18 mouse cellular contexts compared by ENCODE assay signal in genomic region chr14:104464841-104465240, GRCm38 (mm10). TPM values are rescaled to one million over a fixed set of nuclear protein-coding genes. Genes with fewer than 3 reads are reported as not detected.
DNase-seq lines count a peak whose midpoint lies in the region; ATAC-seq and TF ChIP-seq lines count a peak whose summit lies in the region.
"Had no signal": no experiment of that assay in that cellular context is flagged by ENCODE, and none has a peak within 500 bp of the region (broad histone marks: within the 10 kb centered on the region; RNA-seq: fewer than 3 reads in every experiment).

No protein-coding gene starts in this region.

- H3K9ac ChIP-seq in limb, embryonic 11.5 days (ENCODE audit: low read length) = no peak overlapping the region
- H3K9ac ChIP-seq in forebrain, postnatal 0 days = no peak overlapping the region
- H3K9ac ChIP-seq: limb, embryonic 12.5 days; liver, embryonic 14.5 days had no signal

- ATAC-seq in limb, embryonic 11.5 days (ENCODE audit: insufficient number of reproducible peaks, low FRiP score, low TSS enrichment, low read depth) = no peak
- no peak for ATAC-seq in megakaryocyte progenitor cell, adult 5-6 weeks (replicated peaks; ENCODE audit: poor library complexity)
- no peak for ATAC-seq in forebrain, postnatal 0 days

- H3K4me1 ChIP-seq in limb, embryonic 11.5 days (ENCODE audit: control insufficient read depth, insufficient read depth, low read length) = peaks cover 4% of the 10 kb centered on the region
- no peaks in the 10 kb centered on the region for H3K4me1 ChIP-seq in forebrain, postnatal 0 days (ENCODE audit: insufficient read depth)

- no peaks in the 10 kb centered on the region for H3K36me3 ChIP-seq in limb, embryonic 11.5 days (ENCODE audit: control insufficient read depth, insufficient read depth, low read length)
- no peaks in the 10 kb centered on the region for H3K36me3 ChIP-seq in forebrain, postnatal 0 days (ENCODE audit: insufficient read depth)
- H3K36me3 ChIP-seq: limb, embryonic 12.5 days had no signal

- DNase-seq in retina, postnatal 1 day = peak; percentile 21
- no peak for DNase-seq in retina, embryonic 14.5 days (ENCODE audit: low spot score)
- DNase-seq in limb, embryonic 11.5 days (ENCODE audit: low spot score) = peak; percentile 32
- DNase-seq in neural tube, embryonic 10.5 days (ENCODE audit: extremely low spot score, low spot score) = peak; percentile 24
- DNase-seq in left cerebral cortex, postnatal 36 days (ENCODE audit: low spot score in 2 of 2) = no peak
- DNase-seq in forebrain, postnatal 0 days = no peak
- DNase-seq: adrenal gland, adult 8-10 months; cerebellum, adult 9-10 months; kidney, adult 9 months; layer of hippocampus, postnatal 36 days; lung, postnatal 10 days; right cerebral cortex, adult 18-20 months; thymus, postnatal 36 days had no signal

- H3K27ac ChIP-seq in limb, embryonic 11.5 days (replicated peaks; ENCODE audit: low read depth, low read length) = no peak overlapping the region
- H3K27ac ChIP-seq in forebrain, postnatal 0 days (ENCODE audit: low read depth, low read length) = no peak overlapping the region
- H3K27ac ChIP-seq: limb, embryonic 12.5 days; liver, embryonic 14.5 days had no signal

- H3K4me3 ChIP-seq in limb, embryonic 11.5 days (ENCODE audit: low read depth, low read length) = no peak overlapping the region
- H3K4me3 ChIP-seq in forebrain, postnatal 0 days (ENCODE audit: low read depth, low read length) = no peak overlapping the region

- no peak overlapping the region for H3K4me2 ChIP-seq in limb, embryonic 11.5 days (ENCODE audit: low read depth, severe bottlenecking)
- no peak overlapping the region for H3K4me2 ChIP-seq in forebrain, postnatal 0 days (ENCODE audit: low read depth)

- no peaks in the 10 kb centered on the region for H3K9me3 ChIP-seq in limb, embryonic 11.5 days (ENCODE audit: control insufficient read depth, low read length)
- H3K9me3 ChIP-seq in forebrain, postnatal 0 days (ENCODE audit: low read length) = no peaks in the 10 kb centered on the region
- H3K9me3 ChIP-seq: limb, embryonic 12.5 days had no signal

- intact Hi-C loops in left cerebral cortex, postnatal 36 days (cut with DNase I) = loop anchor here (5.0 kb wide), 1 partner anchor 347 kb away; no protein-coding TSS in a partner anchor

- WGBS in limb, embryonic 11.5 days = under 1% methylated on average over 5 of the region's 5 CpGs
- WGBS in forebrain, postnatal 0 days = 5% methylated on average over 5 of the region's 5 CpGs

- H3K27me3 ChIP-seq in limb, embryonic 11.5 days (ENCODE audit: control insufficient read depth, insufficient read depth, low read length) = peaks cover 78% of the 10 kb centered on the region
- peaks cover 79% of the 10 kb centered on the region for H3K27me3 ChIP-seq in forebrain, postnatal 0 days (ENCODE audit: insufficient read depth, low read length)

- no peak for TF ChIP-seq CTCF in forebrain, postnatal 0 days (IDR thresholded peaks at IDR 0.05; ENCODE audit: low read depth)

RNA-seq across cellular contexts. Expression of gene Pou4f1, which starts 3.0 kb away (rescaled TPM):
- 0.43 and 0.57 TPM in 2 replicates for polyA plus RNA-seq in limb, embryonic 11.5 days (2014; fragmentation: Nextera tagmentation; extraction: Ambion mirVana)
- total RNA-seq in left cerebral cortex, postnatal 36 days (2021) = not detected
- 0.10 and 0.12 TPM in 2 replicates for total RNA-seq in megakaryocyte progenitor cell, adult 5-6 weeks (2015)
- total RNA-seq in megakaryocyte progenitor cell, adult 5-6 weeks (2017) = 1.5 TPM in 1 of 2 replicates, not detected in the other
- 0.77 and 2.9 TPM in 2 replicates for total RNA-seq in forebrain, postnatal 0 days (2014; rRNA removed)
- 1.7 and 6.3 TPM in 2 replicates for polyA plus RNA-seq in forebrain, postnatal 0 days (2015; fragmentation: Nextera tagmentation; extraction: Ambion mirVana)
- total RNA-seq: hematopoietic stem cell, adult 5-6 weeks; layer of hippocampus, postnatal 36 days; neutrophil, adult 5-6 weeks had no signal

RNA-seq across cellular contexts. Expression of gene Rnf219, which starts 57.6 kb away (rescaled TPM):
- 44.8 and 50.5 TPM in 2 replicates for polyA plus RNA-seq in limb, embryonic 11.5 days (2014; fragmentation: Nextera tagmentation; extraction: Ambion mirVana)
- total RNA-seq in left cerebral cortex, postnatal 36 days (2021) = 10 to 100 TPM; 15.1 to 19.3 TPM
- 18.8 and 21.3 TPM in 2 replicates for total RNA-seq in megakaryocyte progenitor cell, adult 5-6 weeks (2015)
- 20.7 and 31.7 TPM in 2 replicates for total RNA-seq in megakaryocyte progenitor cell, adult 5-6 weeks (2017)
- total RNA-seq in forebrain, postnatal 0 days (2014; rRNA removed) = 12.0 and 12.8 TPM in 2 replicates
- 10.5 and 17.9 TPM in 2 replicates for polyA plus RNA-seq in forebrain, postnatal 0 days (2015; fragmentation: Nextera tagmentation; extraction: Ambion mirVana)

Comparison
In these comparisons a context has a peak if more than half of its experiments do, and no peak if none do; other contexts are left out.
1. DNase-seq: peak in retina, postnatal 1 day (single experiment), limb, embryonic 11.5 days (single experiment) and neural tube, embryonic 10.5 days (single experiment); none in retina, embryonic 14.5 days (single experiment), left cerebral cortex, postnatal 36 days (0 of 2) and forebrain, postnatal 0 days (single experiment).